Mouse (Mus musculus) large intestine, adult 2 months (tissue): ENCODE measurements at regions not wholly inside any gene's neighbourhood (a gene's known extent, or its start where the extent isn't known, plus 50 kb on each side); places are given as distances from the start of the nearest gene placed in this dataset.

Experiments
- DNase-seq: peaks from one replicate; pipeline ENCODE4 v3.0.0-alpha.2; 2012; ENCODE audit warnings: low read depth, low spot score
- WGBS: fragments of 180-500 bp; shearing (Covaris S2); methylation state at CpG from one replicate; pipeline ENCODE4 v1.1.7; 2018; 5-methylcytosine and 5-hydroxymethylcytosine counted together

DNA sequence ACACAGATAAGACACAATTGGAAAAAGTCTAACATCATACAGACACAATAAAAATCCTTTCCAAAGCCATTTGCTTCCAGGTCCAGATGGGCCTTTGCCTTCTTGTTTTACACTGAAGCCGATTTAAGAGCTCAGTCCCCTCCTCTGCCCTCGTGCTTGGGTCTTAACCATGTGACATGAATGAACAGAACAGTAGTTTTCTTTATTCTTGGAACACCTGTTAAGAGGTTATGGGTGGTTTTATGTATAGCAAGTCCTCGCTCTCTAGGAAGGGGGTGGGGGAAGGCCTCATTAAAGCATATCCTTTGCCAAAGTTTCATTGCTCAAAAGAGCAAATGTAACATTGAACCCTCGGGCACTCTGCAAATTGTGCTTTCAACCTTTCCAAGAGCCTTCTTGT, 125.7 kb upstream of the Sfrp2 start:
- 40% methylated on average over 4 of the region's 4 CpGs for WGBS
- DNase-seq: peak; percentile 6

DNA sequence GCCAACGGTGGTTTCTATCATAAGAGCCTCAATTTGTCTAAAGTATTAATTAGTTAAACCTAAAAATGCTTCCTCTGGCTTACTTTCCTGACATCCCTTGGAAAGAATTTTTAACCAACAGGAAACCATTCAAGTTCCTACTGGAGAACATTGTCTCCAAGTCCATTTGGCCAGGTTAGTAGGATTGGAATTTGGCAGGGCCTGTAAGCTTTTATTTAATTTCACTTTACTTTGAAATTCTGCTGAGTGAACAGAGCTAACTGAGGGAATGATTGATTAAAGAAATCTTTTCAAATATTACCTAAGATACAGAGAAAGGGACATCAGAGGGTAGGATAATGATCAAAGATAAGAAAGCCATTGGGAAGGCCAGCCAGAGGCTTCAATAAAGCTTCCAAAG, 102.4 kb upstream of the Sfrp2 start:
- DNase-seq: no peak
- WGBS: 88% methylated on average over 1 of the region's 1 CpGs

DNA sequence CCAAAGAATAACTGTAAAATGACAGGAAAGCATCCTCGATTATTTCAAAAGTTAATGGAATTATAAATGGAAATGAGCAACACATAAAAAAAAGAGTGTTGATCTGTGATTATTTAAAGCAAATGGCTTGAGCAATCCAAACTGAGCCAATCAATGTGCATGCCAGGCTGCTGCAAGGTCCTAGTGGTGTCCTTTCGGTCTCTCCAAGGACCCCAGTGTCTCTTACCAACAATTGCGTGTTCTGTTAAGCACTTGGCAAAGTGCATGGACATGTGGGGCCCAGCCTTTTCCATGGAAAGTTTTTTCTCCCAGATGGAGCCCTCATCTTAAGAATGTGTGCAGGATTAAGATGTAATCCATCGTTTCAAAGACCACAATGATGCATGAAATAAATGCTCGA, 90.0 kb upstream of the Sfrp2 start:
- WGBS: 86% methylated on average over 5 of the region's 5 CpGs
- no peak for DNase-seq

DNA sequence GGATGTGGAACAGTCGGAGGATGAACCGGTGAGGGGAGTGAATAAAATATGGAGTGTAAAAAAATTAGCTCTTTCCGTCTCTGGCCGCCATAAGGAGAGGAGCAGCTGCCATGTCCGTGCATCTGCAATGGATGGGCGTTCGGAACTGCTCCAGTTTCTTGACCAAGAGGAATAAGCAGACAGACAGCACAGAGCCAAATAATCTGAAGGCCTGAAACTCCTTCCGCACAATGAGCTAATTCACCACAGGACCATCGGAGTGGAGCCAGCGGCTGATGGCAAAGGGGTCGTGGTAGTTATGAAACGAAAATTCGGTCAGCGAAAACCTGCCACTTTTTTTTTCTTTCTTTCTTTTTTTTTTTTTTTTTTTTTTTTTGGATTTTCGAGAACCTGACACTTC, 79.5 kb upstream of the Sfrp2 start:
- 90% methylated on average over 15 of the region's 15 CpGs for WGBS
- no peak for DNase-seq

DNA sequence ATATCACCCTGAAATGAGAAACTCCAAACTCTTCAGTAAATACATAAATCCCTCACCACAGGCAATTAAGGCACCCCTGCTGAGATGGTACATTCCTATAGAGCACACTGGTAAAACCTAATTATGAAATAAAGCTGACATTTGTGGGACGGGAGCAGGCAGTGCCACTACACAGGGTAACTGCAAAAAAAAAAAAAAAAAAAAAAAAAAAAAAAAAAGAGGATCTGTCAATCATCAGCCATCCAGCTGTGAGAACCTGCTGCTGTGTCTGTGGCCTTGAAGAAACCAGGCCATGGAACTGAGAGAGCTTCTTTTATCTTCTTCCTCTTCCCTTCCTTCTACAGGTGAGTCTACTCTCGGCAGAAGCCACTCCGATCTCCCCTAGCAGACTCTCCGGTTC, 78.6 kb upstream of the Sfrp2 start:
- 81% methylated on average over 4 of the region's 4 CpGs for WGBS
- no peak for DNase-seq

DNA sequence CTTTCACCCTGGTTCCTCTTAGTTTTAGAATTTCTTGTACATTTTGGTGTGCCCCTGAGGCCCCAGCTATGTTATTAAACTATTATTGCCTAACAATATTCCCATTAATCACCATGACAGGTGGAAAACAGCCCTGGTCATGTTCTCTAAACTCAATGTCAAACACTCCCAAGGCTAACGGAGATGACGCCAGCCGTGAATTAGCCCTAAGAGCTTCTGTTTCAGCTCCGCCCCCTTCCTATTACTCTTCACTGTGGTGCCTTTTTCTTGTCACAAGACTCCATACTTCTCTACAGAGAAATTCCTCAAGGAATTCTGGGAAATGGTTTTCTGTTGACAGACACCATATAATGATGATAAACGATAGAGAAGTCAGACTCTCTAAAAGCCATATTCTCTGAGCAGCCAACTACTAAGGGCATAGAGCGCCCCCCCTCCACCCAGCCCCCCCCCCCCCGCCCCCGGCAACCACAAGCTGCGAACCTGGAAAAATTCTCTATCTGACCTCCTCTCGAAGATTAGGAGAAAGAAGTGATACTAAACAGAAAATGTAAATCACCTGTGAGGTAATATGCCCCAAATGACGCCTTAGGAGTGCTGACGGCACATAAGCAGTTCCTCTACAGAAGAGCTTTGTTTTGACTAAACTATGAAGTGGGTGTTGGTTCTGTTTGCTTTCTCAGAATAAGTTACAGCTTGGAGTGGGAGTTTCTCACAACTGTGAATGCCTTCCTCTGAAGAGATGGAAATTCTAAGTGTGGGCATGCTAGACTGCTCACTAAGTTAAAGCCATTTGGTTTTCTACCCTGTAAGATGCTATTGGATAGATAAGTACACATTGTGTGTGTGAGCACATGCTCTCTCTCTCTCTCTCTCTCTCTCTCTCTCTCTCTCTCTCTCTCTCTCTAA, 76.8 kb upstream of the Sfrp2 start:
- 49% methylated on average over 12 of the region's 12 CpGs for WGBS
- no peak for DNase-seq

DNA sequence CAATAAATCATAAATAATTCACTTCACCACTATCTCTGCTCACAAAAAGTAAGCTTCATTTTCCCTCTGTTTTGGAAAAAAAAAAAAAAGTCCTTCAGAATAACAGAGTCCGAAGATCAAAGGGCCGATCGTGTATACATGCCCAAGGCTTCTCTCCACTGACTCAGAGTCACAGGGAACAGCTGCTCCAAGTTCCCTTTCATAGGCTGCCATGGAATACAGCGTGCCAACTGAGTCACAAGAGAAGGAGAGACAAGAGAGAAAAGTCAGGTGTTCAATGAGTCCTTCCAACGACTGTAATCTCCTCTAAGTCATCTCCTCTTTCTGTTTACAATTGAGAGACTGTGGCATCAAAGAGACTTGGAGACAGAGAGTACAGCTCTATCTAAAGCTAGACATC, 71.6 kb upstream of the Sfrp2 start:
- DNase-seq: no peak
- WGBS: 41% methylated on average over 5 of the region's 5 CpGs

DNA sequence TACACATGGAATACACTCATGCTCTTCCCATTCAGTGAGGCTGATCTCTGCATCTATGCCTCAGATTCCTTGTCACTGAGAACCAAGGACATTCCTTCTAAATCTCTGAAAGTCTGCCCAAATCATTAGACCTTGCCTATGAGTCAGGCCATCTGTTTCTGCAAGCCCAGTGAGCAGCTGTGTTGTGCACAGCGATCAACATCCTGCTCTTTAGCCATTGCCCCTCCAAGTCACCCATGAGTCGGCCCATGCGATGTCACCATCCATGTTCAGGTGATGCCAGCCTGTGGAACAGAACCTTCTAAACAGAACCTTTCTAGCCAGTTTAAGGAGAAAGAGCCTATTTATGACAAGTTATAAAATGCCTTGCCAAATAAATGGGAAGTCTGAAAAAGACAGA, 66.4 kb upstream of the Sfrp2 start:
- WGBS: 85% methylated on average over 3 of the region's 3 CpGs
- DNase-seq: no peak

DNA sequence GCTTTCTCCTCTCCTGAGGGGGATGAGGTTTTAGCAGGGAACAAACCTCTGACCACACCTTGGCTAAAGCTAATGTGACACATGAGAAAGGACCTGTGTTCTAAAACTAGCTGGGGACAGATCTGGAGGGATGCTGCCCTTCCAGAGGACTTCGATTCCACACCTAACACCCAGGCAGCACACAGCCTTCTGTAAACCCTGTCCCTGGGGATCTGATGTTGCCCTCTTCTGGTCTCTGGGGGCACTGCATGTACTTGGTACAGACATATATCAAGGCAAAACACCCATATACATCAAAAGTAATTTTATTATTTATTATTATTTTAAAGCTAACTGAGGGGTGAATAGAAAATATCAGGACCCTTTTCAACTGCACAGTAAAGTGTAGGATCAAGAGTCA, 65.0 kb upstream of the Sfrp2 start:
- WGBS: 35% methylated on average over 1 of the region's 1 CpGs
- DNase-seq: no peak

DNA sequence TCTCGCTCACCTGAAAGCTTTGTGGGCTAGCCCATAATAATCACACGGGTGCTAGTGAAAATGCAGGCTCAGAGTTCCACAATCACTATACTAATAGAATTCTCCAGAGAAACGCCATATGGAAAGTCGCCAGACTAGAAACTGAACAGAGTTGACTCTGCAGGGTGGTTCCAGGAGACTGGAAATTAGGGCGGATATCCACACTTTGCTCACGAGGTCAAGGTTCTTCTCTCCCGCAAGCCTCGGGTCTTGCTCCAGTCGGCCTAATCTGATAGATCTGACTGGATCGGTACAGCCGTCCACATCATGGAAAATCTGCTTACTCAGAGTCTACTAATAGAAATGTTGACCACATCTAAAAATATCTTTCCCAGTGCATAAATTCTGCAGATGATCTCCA, 61.6 kb upstream of the Sfrp2 start:
- 59% methylated on average over 11 of the region's 11 CpGs for WGBS
- no peak for DNase-seq

DNA sequence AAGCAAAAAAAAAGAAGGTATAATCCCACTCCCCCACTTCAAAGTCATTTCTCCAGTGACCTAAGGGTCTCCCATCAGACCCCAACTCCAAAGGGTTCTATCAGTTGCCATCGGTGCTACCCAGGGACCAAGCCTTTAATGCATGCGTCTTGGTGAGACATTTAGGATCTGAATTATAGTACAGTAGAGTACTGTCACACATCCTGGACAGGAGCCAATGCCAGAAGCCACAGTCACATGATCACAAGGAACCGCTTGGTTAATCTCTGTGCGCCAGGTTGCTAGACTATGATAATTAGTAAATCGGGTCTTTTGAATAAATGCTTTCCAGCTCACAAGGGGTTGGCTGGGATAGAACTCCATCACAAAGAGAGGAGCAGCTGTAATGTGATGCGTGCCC, 60.9 kb upstream of the Sfrp2 start:
- DNase-seq: no peak
- WGBS: 96% methylated on average over 6 of the region's 6 CpGs

DNA sequence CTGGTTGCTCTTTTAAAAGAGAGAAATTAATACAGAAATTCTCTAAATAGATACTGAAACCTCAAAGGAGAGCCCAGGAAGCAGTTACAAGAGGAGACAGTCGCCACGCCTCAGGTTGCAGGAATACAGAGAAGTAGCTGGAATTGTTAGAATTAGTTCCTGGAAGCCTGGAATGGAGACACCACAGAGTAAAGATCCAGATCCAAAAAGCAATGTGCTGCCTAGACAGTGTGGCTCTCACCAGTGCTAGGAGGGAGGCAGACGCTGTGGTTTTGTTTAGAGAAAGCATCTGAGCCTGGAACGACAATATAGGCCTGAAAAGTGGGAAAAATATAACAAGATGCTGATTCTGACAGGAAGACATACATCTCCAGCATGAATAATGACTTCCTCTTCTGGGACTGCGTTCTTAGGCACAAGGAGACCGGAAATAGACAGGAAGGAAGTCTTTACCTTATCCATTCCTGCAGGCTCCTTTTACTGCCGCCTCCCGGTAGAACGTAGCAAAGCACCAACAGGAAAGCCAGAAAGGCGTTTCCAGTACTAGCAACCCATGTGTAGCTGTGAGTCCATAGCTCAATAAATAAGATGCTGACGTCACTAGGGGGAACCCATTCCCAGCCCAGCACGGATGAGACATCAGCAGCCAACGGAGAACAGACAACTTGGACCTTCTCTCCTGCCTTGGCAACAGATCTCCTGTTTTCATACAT, 59.4 kb upstream of the Sfrp2 start:
- DNase-seq: no peak
- WGBS: 53% methylated on average over 13 of the region's 13 CpGs

DNA sequence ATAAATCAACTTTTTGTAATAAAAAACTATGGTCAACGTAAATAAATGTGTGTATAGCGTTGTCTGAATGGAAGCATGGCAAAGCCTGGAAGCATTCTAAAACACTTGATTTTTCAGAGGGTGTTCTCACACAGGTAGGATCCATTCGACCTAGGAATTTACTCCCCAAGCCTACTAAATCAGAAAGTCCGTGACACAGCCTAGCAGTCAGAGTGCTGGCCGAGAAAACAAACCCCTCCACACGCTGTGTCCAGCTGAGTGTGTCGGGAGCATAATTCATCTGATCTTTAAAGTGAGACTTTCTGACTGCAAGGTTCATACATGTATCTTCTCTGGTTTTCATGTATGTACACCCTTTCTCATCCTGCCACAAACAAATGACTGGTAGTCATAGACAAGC, 58.8 kb upstream of the Sfrp2 start:
- DNase-seq: no peak
- WGBS: 67% methylated on average over 7 of the region's 7 CpGs

DNA sequence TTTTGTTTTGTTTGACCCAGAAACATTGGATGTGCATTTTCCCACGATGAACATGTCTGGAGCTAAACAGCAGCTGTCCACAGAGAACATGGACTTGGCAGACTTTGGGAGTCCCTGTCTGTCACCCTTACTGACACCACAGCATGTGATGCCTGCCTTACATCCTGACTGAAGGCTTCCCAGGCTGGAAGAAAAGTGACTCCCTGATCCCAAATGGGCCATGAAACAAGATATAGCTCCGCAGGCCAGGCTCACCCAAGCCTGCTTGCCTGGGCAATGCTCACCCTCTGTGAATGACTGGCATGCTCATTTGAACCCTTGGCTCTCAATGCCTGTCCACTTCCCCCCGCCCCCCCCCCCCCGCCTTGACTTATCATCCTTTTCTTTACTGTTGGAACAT, 57.1 kb upstream of the Sfrp2 start:
- WGBS: 53% methylated on average over 4 of the region's 4 CpGs

DNA sequence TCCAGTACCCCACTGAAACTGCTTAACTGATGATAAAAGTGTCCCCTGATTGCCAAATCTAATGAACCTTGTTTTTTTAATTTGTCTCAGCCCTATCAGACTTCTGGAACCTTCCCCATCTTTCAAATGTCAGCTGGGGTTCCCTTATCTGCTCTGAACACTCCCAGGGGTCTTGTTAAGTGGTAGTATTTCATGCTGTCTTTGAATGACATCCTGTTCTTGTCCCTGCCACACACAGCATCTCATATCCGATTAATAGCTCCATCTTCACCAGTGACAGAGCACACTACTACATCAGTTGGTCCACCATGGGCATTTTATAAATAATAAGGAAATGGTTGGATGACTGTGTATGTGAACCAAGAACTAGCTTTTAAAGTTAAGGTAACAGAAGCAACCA, 56.6 kb upstream of the Sfrp2 start:
- no peak for DNase-seq
- 58% methylated on average over 1 of the region's 1 CpGs for WGBS

More for the DNA sequence above, 57.1 kb upstream of the Sfrp2 start:
- DNase-seq: no peak

DNA sequence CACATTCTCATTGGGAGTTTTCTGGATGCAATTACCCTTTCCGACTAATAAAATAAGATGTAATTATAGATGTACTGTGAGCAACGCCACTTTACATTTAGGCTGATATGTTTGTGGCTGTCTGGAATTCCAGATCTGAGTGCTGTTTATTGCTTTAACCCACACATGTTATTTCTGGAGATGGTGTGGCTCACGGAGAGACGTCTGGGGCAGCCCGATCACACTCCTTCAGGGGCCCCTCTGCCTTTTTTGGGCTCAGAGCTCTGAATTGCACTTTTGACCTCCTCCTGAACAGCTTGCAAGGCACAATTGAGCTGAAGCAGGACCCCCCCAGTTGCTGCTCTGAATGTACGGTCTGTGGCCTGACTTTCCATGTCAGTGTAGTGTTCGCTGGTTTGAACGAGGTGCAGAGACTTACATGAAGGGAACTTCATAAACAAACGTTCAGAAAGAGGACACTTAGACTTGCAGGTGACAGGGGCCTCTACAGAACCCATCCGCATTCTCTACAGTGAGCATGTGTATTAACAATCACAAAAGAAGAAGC, 55.1 kb upstream of the Sfrp2 start:
- no peak for DNase-seq
- WGBS: 51% methylated on average over 10 of the region's 10 CpGs

DNA sequence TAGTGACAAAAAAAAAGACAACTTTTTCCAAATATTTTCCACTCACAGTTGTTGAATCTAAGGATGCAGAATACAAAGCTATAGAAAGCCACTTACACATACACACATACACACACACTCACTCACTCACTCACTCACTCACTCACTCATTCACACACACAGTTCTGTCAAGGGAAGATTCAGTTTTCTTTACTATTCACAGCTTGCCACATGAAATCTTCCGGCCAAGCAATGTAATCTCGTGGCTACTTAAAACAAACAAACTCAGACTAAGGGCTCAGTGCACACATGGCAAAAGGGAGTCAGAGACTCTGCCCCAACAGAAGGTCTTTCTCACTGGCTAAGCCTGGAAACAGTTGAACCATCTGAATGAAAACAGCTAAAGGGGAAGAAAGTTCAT, 53.8 kb upstream of the Sfrp2 start:
- no peak for DNase-seq
- WGBS: 28% methylated on average over 2 of the region's 2 CpGs

DNA sequence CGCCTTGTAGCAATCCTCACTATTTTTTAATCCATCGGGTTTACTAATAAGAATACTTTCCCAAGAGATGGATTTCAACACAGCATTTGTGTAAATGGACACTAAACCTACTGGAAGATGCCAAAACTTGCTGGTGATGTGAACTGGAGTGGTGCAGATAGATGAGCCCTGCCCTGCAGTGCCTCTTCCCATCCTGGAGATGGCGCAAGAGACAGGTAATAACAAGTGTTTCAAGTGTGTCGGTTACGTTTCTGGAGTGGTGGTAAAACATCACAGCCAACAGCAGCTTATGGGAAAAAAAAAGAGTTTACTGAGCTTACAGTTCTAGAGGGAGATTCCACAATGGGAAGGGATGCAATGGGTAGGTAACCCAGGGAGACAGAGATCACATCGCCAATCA, 51.5 kb upstream of the Sfrp2 start:
- DNase-seq: no peak
- 60% methylated on average over 6 of the region's 6 CpGs for WGBS
